Mouse (Mus musculus): ENCODE data around the gene Kif4. TPM values are rescaled to one million over a fixed set of nuclear protein-coding genes. Genes with fewer than 3 reads are reported as not detected.

Kif4 gene
- total RNA-seq, 2 experiments from 2014 or later: 2.1 to 2.3 TPM

GRCm38 (mm10) chrX:100716173-100716572 lies 90.6 kb downstream of the Kif4 start:
- intact Hi-C loops (cut with DNase I; ENCODE audit: low total_unique reads): no loop called here
- DNase-seq: no peak

- peak; percentile 30 for DNase-seq
- intact Hi-C loops (cut with DNase I; ENCODE audit: low total_unique reads): no loop called here
These were observed 103.4 kb downstream of the Kif4 start for GRCm38 (mm10) chrX:100728947-100729346.

GRCm38 (mm10) chrX:100729665-100730188 lies 104.2 kb downstream of the Kif4 start, which contains the start of gene Gdpd2:
Gdpd2 (plus strand) TSS chrX:100729873.
- intact Hi-C loops (cut with DNase I; ENCODE audit: low total_unique reads): no loop called here
- DNase-seq: peak; percentile 28

GRCm38 (mm10) chrX:100730266-100730665 lies 104.7 kb downstream of the Kif4 start:
- DNase-seq: no peak
- intact Hi-C loops (cut with DNase I; ENCODE audit: low total_unique reads): no loop called here

GRCm38 (mm10) chrX:100734359-100734758 lies 108.8 kb downstream of the Kif4 start:
- intact Hi-C loops (cut with DNase I; ENCODE audit: low total_unique reads): no loop called here

GRCm38 (mm10) chrX:100738918-100739317 lies 113.4 kb downstream of the Kif4 start:
- DNase-seq: peak; percentile 67
- intact Hi-C loops (cut with DNase I; ENCODE audit: low total_unique reads): no loop called here

More at GRCm38 (mm10) chrX:100734359-100734758, 108.8 kb downstream of the Kif4 start:
- DNase-seq: no peak

GRCm38 (mm10) chrX:100739443-100739842 lies 113.9 kb downstream of the Kif4 start:
- intact Hi-C loops (cut with DNase I; ENCODE audit: low total_unique reads): no loop called here
- DNase-seq: no peak

- intact Hi-C loops (cut with DNase I; ENCODE audit: low total_unique reads): loop anchor here (10.0 kb wide), 1 partner anchor 216 kb away; the partner anchor contains the start of gene Dgat2l6
- DNase-seq: no peak
These were observed 115.2 kb downstream of the Kif4 start for GRCm38 (mm10) chrX:100740785-100741184.

GRCm38 (mm10) chrX:100741940-100742339 lies 116.4 kb downstream of the Kif4 start:
- peak; percentile 51 for DNase-seq
- intact Hi-C loops (cut with DNase I; ENCODE audit: low total_unique reads): loop anchor here (10.0 kb wide), 1 partner anchor 217 kb away; the partner anchor contains the start of gene Dgat2l6

GRCm38 (mm10) chrX:100765855-100766254 lies 140.3 kb downstream of the Kif4 start:
- intact Hi-C loops (cut with DNase I; ENCODE audit: low total_unique reads): no loop called here
- no peak for DNase-seq

- intact Hi-C loops (cut with DNase I; ENCODE audit: low total_unique reads): no loop called here
- no peak for DNase-seq
These were observed 141.8 kb downstream of the Kif4 start, which contains the start of gene Dlg3 for GRCm38 (mm10) chrX:100767181-100767884. Dlg3 (plus strand) TSS chrX:100767722.

GRCm38 (mm10) chrX:100767885-100768626 lies 142.5 kb downstream of the Kif4 start:
- intact Hi-C loops (cut with DNase I; ENCODE audit: low total_unique reads): no loop called here
- DNase-seq: no peak

GRCm38 (mm10) chrX:100769281-100769680 lies 143.7 kb downstream of the Kif4 start:
- intact Hi-C loops (cut with DNase I; ENCODE audit: low total_unique reads): no loop called here
- no peak for DNase-seq

- DNase-seq: peak; percentile 63
- intact Hi-C loops (cut with DNase I; ENCODE audit: low total_unique reads): loop anchor here (10.0 kb wide), 1 partner anchor 170 kb away; no protein-coding TSS in a partner anchor
These were observed 148.8 kb downstream of the Kif4 start for GRCm38 (mm10) chrX:100774341-100774811.

GRCm38 (mm10) chrX:100775405-100775804 lies 149.9 kb downstream of the Kif4 start:
- no peak for DNase-seq
- intact Hi-C loops (cut with DNase I; ENCODE audit: low total_unique reads): loop anchor here (10.0 kb wide), 1 partner anchor 169 kb away; no protein-coding TSS in a partner anchor

GRCm38 (mm10) chrX:100776494-100776893 lies 151.0 kb downstream of the Kif4 start:
- intact Hi-C loops (cut with DNase I; ENCODE audit: low total_unique reads): loop anchor here (10.0 kb wide), 1 partner anchor 168 kb away; no protein-coding TSS in a partner anchor
- no peak for DNase-seq

Data from gastrocnemius, postnatal 14 days (tissue).